Comparison of ENCODE assay signal across 21 mouse cellular contexts in the genomic region with DNA sequence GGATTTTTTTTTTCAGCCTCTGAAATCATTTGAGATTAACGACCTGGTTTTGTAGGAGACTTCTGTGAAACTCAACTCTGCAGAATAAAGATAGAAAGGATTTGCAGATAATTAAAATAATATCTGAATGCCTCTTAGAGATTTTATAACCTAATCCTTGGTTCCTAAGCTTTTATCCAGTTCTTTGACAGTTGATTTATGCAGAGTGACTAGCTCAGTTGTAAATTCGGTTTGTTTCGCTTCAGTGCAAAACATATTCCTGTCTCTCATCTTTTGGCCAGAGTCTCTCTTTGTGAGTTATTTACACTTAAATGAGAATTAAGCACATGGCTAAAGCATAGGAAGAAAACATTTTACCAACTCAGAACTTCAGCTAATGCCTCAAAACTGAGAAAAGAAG.
"Had no signal": no experiment of that assay in that cellular context is flagged by ENCODE, and none has a peak within 500 bp of the region (broad histone marks: within the 10 kb centered on the region; RNA-seq: fewer than 3 reads in every experiment).

No protein-coding gene starts in this region.

- H3K36me3 ChIP-seq: lung, embryonic 15.5 days; midbrain, embryonic 10.5 days; midbrain, embryonic 12.5 days; neural tube, embryonic 13.5 days; neural tube, embryonic 15.5 days; stomach, embryonic 15.5 days had no signal

- H3K9me3 ChIP-seq: lung, embryonic 15.5 days; megakaryocyte, embryonic 14.5 days; midbrain, embryonic 10.5 days; midbrain, embryonic 12.5 days; neural tube, embryonic 13.5 days; neural tube, embryonic 15.5 days; stomach, embryonic 15.5 days had no signal

- DNase-seq: lung, adult 2 months; lung, postnatal 14 days; lung, postnatal 36 days; midbrain, embryonic 14.5 days; retina, postnatal 1 day; right cerebral cortex, adult 18-20 months; thymus, adult 2 months; thymus, postnatal 25 days; thymus, postnatal 4 days had no signal

- H3K4me1 ChIP-seq: lung, embryonic 15.5 days; megakaryocyte, embryonic 14.5 days; neural tube, embryonic 15.5 days; stomach, embryonic 15.5 days had no signal

- ATAC-seq: lung, postnatal 0 days; midbrain, embryonic 16.5 days had no signal

- H3K9ac ChIP-seq: lung, embryonic 15.5 days; midbrain, embryonic 12.5 days; neural tube, embryonic 13.5 days; neural tube, embryonic 15.5 days; stomach, embryonic 15.5 days had no signal

- H3K27me3 ChIP-seq: lung, embryonic 15.5 days; megakaryocyte, embryonic 14.5 days; midbrain, embryonic 12.5 days; neural tube, embryonic 13.5 days; neural tube, embryonic 15.5 days; stomach, embryonic 15.5 days had no signal

- H3K4me3 ChIP-seq: lung, embryonic 15.5 days; megakaryocyte, embryonic 14.5 days; midbrain, embryonic 10.5 days; midbrain, embryonic 12.5 days; myocyte; neural tube, embryonic 13.5 days; neural tube, embryonic 15.5 days; stomach, embryonic 15.5 days had no signal

- H3K4me2 ChIP-seq: lung, embryonic 15.5 days; midbrain, embryonic 12.5 days; neural tube, embryonic 13.5 days; neural tube, embryonic 15.5 days; stomach, embryonic 15.5 days had no signal

- H3K27ac ChIP-seq: lung, embryonic 15.5 days; macrophage; midbrain, embryonic 10.5 days; midbrain, embryonic 12.5 days; neural tube, embryonic 13.5 days; neural tube, embryonic 15.5 days; stomach, embryonic 15.5 days; stomach, postnatal 0 days had no signal
